Mouse (Mus musculus) T-helper 17 cell (primary cell): ENCODE results near the gene Ciz1.

ENCODE experiments used
- in situ Hi-C, 2 experiments: fragments of 300-600 bp; cut with MboI, MseI; formaldehyde crosslinking; loops; 1 replicate in 1 of 2; 2 replicates in 1 of 2; pipeline ENCODE4 v1.15.1; 2025; ENCODE audit warnings: high pct_unique_total_duplicates in 2 of 2

Ciz1 gene

GRCm38 (mm10) chr2:32352151-32353006 lies at the start of gene Ciz1:
TSS of gene Ciz1 (plus strand) at chr2:32352327.
- in situ Hi-C loops, result no loop called here

- in situ Hi-C loops, result no loop called here
Observed at GRCm38 (mm10) chr2:32302952-32303351, 49.2 kb upstream of the Ciz1 start.

- in situ Hi-C loops, result no loop called here
Observed at GRCm38 (mm10) chr2:32304145-32304832, 47.8 kb upstream of the Ciz1 start.

GRCm38 (mm10) chr2:32305668-32306067 lies 46.5 kb upstream of the Ciz1 start:
- in situ Hi-C loops, result loop anchor here in 1 of 2 experiments (5.0 kb wide), 1 partner anchor 42 kb away; no protein-coding TSS in a partner anchor

GRCm38 (mm10) chr2:32306176-32306575 lies 46.0 kb upstream of the Ciz1 start:
- in situ Hi-C loops, result loop anchor here in 1 of 2 experiments (5.0 kb wide), 1 partner anchor 41 kb away; no protein-coding TSS in a partner anchor

GRCm38 (mm10) chr2:32307247-32307798 lies 44.8 kb upstream of the Ciz1 start:
- in situ Hi-C loops, result loop anchor here in 1 of 2 experiments (5.0 kb wide), 1 partner anchor 40 kb away; no protein-coding TSS in a partner anchor

GRCm38 (mm10) chr2:32307941-32308760 lies 44.0 kb upstream of the Ciz1 start:
- in situ Hi-C loops, result loop anchor here in 1 of 2 experiments (5.0 kb wide), 1 partner anchor 39 kb away; no protein-coding TSS in a partner anchor

GRCm38 (mm10) chr2:32308870-32309568 lies 43.1 kb upstream of the Ciz1 start:
- in situ Hi-C loops, result loop anchor here in 1 of 2 experiments (5.0 kb wide), 1 partner anchor 38 kb away; no protein-coding TSS in a partner anchor

GRCm38 (mm10) chr2:32310096-32310845 lies 41.9 kb upstream of the Ciz1 start:
- in situ Hi-C loops, result no loop called here

GRCm38 (mm10) chr2:32311443-32312317 lies 40.4 kb upstream of the Ciz1 start:
- in situ Hi-C loops, result no loop called here

GRCm38 (mm10) chr2:32312318-32312964 lies 39.7 kb upstream of the Ciz1 start:
- in situ Hi-C loops, result no loop called here

- in situ Hi-C loops, result no loop called here
Observed at GRCm38 (mm10) chr2:32314831-32315230, 37.3 kb upstream of the Ciz1 start.

GRCm38 (mm10) chr2:32315751-32316150 lies 36.4 kb upstream of the Ciz1 start:
- in situ Hi-C loops, result no loop called here

GRCm38 (mm10) chr2:32316887-32317656 lies 35.1 kb upstream of the Ciz1 start:
- in situ Hi-C loops, result no loop called here

- in situ Hi-C loops, result no loop called here
Observed at GRCm38 (mm10) chr2:32317791-32318417, 34.2 kb upstream of the Ciz1 start.

GRCm38 (mm10) chr2:32318709-32319585 lies 33.2 kb upstream of the Ciz1 start:
- in situ Hi-C loops, result no loop called here
